Mouse (Mus musculus): Measurements from ENCODE around the gene Pip5k1a. TPM values are rescaled to one million over a fixed set of nuclear protein-coding genes. Genes with fewer than 3 reads are reported as not detected.

The Pip5k1a gene
- polyA plus RNA-seq (2017; shearing (Covaris generic)), result 10 to 100 TPM; 24.4 to 30.3 TPM

GRCm38 (mm10) chr3:95106338-95107117, at the start of gene Pip5k1a:
Gene Pip5k1a (minus strand): TSS chr3:95106930.

GRCm38 (mm10) chr3:95141952-95142616, 35.4 kb upstream of the Pip5k1a start, which contains the start of gene Tnfaip8l2:
Gene Tnfaip8l2 (minus strand): TSS chr3:95142360.

GRCm38 (mm10) chr3:95133680-95134101, 27.0 kb upstream of the Pip5k1a start, which contains the start of the genes Scnm1 and Lysmd1:
Gene Scnm1 (minus strand): TSS chr3:95134011.
Gene Lysmd1 (plus strand): TSS chr3:95134088.

GRCm38 (mm10) chr3:95124246-95124645, 17.5 kb upstream of the Pip5k1a start, which contains the start of gene Tmod4:
Gene Tmod4 (plus strand): TSS chr3:95124476.

GRCm38 (mm10) chr3:95110911-95111726, 4.4 kb upstream of the Pip5k1a start, which contains the start of gene Vps72:
Gene Vps72 (plus strand): TSS chr3:95111022.

GRCm38 (mm10) chr3:95042166-95042837, 64.4 kb downstream of the Pip5k1a start, which contains the start of gene Psmd4:
Gene Psmd4 (minus strand): TSS chr3:95042614.

GRCm38 (mm10) chr3:95015337-95015872, 91.3 kb downstream of the Pip5k1a start, which contains the start of gene Zfp687:
Gene Zfp687 (minus strand): TSS chr3:95015448.

Other genes with a start within 250 kb of the Pip5k1a start
- gene Psmb4, start 220.0 kb downstream of the Pip5k1a start, polyA plus RNA-seq (2017; shearing (Covaris generic)), result 100 to 1,000 TPM; 258 to 304 TPM
- gene Selenbp1, start 173.9 kb downstream of the Pip5k1a start, polyA plus RNA-seq (2017; shearing (Covaris generic)), result 1 to 10 TPM; 3.9 to 4.6 TPM
- 10 to 100 TPM; 26.0 to 29.1 TPM for gene Rfx5, start 152.9 kb downstream of the Pip5k1a start, polyA plus RNA-seq (2017; shearing (Covaris generic))
- gene Pi4kb, start 132.2 kb downstream of the Pip5k1a start, polyA plus RNA-seq (2017; shearing (Covaris generic)), result 10 to 100 TPM; 13.5 to 17.2 TPM
- 10 to 100 TPM; 53.2 TPM for gene Zfp687, start 91.5 kb downstream of the Pip5k1a start, polyA plus RNA-seq (2017; shearing (Covaris generic))
- 100 to 1,000 TPM; 277 to 291 TPM for gene Psmd4, start 64.3 kb downstream of the Pip5k1a start, polyA plus RNA-seq (2017; shearing (Covaris generic))
- 100 to 1,000 TPM; 113 to 128 TPM for gene Vps72, start 4.1 kb upstream of the Pip5k1a start, polyA plus RNA-seq (2017; shearing (Covaris generic))
- 1 to 10 TPM; 2.7 to 6.6 TPM for gene Tmod4, start 17.5 kb upstream of the Pip5k1a start, polyA plus RNA-seq (2017; shearing (Covaris generic))
- gene Scnm1, start 27.1 kb upstream of the Pip5k1a start, polyA plus RNA-seq (2017; shearing (Covaris generic)), result 100 to 1,000 TPM in 1 of 2 experiments, 10 to 100 TPM in 1; 67.0 to 102 TPM
- gene Lysmd1, start 27.2 kb upstream of the Pip5k1a start, polyA plus RNA-seq (2017; shearing (Covaris generic)), result 10 to 100 TPM; 23.0 to 27.7 TPM
- gene Tnfaip8l2, start 35.4 kb upstream of the Pip5k1a start, polyA plus RNA-seq (2017; shearing (Covaris generic)), result 100 to 1,000 TPM; 214 to 231 TPM
- gene Sema6c, start 53.5 kb upstream of the Pip5k1a start, polyA plus RNA-seq (2017; shearing (Covaris generic)), result 1 to 10 TPM in 1 of 2 experiments, under 1 TPM in 1; 0.65 to 2.3 TPM
- 10 to 100 TPM; 22.9 to 29.6 TPM for gene Gabpb2, start 111.0 kb upstream of the Pip5k1a start, polyA plus RNA-seq (2017; shearing (Covaris generic))
- gene Cdc42se1, start 121.8 kb upstream of the Pip5k1a start, polyA plus RNA-seq (2017; shearing (Covaris generic)), result 100 to 1,000 TPM; 332 to 495 TPM
- 10 to 100 TPM in 1 of 2 experiments, 1 to 10 TPM in 1; 4.8 to 10.1 TPM for gene Mllt11, start 125.2 kb upstream of the Pip5k1a start, polyA plus RNA-seq (2017; shearing (Covaris generic))
- 1 to 10 TPM in 1 of 2 experiments, under 1 TPM in 1; 0.71 to 2.3 TPM for gene Gm128, start 134.7 kb upstream of the Pip5k1a start, polyA plus RNA-seq (2017; shearing (Covaris generic))
- under 1 TPM; 0.20 to 0.34 TPM for gene Bnipl, start 144.3 kb upstream of the Pip5k1a start, polyA plus RNA-seq (2017; shearing (Covaris generic))
- 10 to 100 TPM; 24.4 to 31.9 TPM for gene Mindy1, start 174.4 kb upstream of the Pip5k1a start, polyA plus RNA-seq (2017; shearing (Covaris generic))
- 1 to 10 TPM; 6.1 to 6.3 TPM for gene Prune1, start 175.1 kb upstream of the Pip5k1a start, polyA plus RNA-seq (2017; shearing (Covaris generic))
- gene Anxa9, start 200.2 kb upstream of the Pip5k1a start, polyA plus RNA-seq (2017; shearing (Covaris generic)), result 1 to 10 TPM in 1 of 2 experiments, under 1 TPM in 1; 0.53 to 2.8 TPM
- 100 to 1,000 TPM; 222 to 295 TPM for gene Cers2, start 207.9 kb upstream of the Pip5k1a start, polyA plus RNA-seq (2017; shearing (Covaris generic))

Measured in inflammation-experienced regulatory T-cells (primary cell).